Mouse (Mus musculus) forebrain, embryonic 16.5 days (tissue): ENCODE measurements at regions not wholly inside any gene's neighbourhood (a gene's known extent, or its start where the extent isn't known, plus 50 kb on each side); places are given as distances from the start of the nearest gene placed in this dataset.

Source experiments
- ATAC-seq: fragments of 200-750 bp; cut with Nextera tagmentation; 2 replicates; pipeline ENCODE4 v1.8.0; 2017; ENCODE audit warnings: mild to moderate bottlenecking, moderate library complexity
- H3K27ac ChIP-seq: fragments of 300-500 bp; sonication (generic); 2 replicates; pipeline ENCODE4 v1.5.1; 2014; ENCODE audit warnings: low read length, control low read depth
- H3K27me3 ChIP-seq: fragments of 300-500 bp; sonication (generic); replicated peaks from 2 replicates; pipeline ENCODE4 v1.6.1; 2014; ENCODE audit warnings: low read length; ENCODE audit not compliant: control insufficient read depth, insufficient read depth
- H3K36me3 ChIP-seq: fragments of 300-500 bp; sonication (generic); 2 replicates; pipeline ENCODE4 v1.6.1; 2014; ENCODE audit not compliant: control insufficient read depth, insufficient read depth
- H3K4me1 ChIP-seq: fragments of 300-500 bp; sonication (generic); replicated peaks from 2 replicates; pipeline ENCODE4 v1.6.1; 2014; ENCODE audit warnings: low read length; ENCODE audit not compliant: control insufficient read depth, insufficient read depth
- H3K4me2 ChIP-seq: fragments of 300-500 bp; sonication (generic); 2 replicates; pipeline ENCODE4 v1.6.1; 2014; ENCODE audit warnings: mild to moderate bottlenecking, low read length, control low read depth
- H3K4me3 ChIP-seq: fragments of 300-500 bp; sonication (generic); replicated peaks from 2 replicates; pipeline ENCODE4 v1.5.1; 2014; ENCODE audit warnings: mild to moderate bottlenecking, low read length, control low read depth
- H3K9ac ChIP-seq: fragments of 300-500 bp; sonication (generic); replicated peaks from 2 replicates; pipeline ENCODE4 v1.6.1; 2014; ENCODE audit warnings: low read depth, low read length, control low read depth
- H3K9me3 ChIP-seq: fragments of 300-500 bp; sonication (generic); 2 replicates; pipeline ENCODE4 v1.6.1; 2016; ENCODE audit warnings: low read length; ENCODE audit not compliant: control insufficient read depth
- WGBS: fragments of 180-500 bp; shearing (Covaris S2); extraction: QIAGEN DNeasy Blood & Tissue Kit; methylation state at CpG from one replicate; pipeline ENCODE4 v1.1.7; 2014; 5-methylcytosine and 5-hydroxymethylcytosine counted together

GRCm38 (mm10) chr1:90478839-90479238 is 123.9 kb upstream of the Cops8 start:
- Histone ChIP-seq H3K27ac (no peak overlapping the region), H3K9ac (no peak overlapping the region), H3K27me3 (no peaks in the 10 kb centered on the region), H3K36me3 (no peaks in the 10 kb centered on the region), H3K4me2 (no peak overlapping the region), H3K4me1 (peaks cover 11% of the 10 kb centered on the region), H3K4me3 (no peak overlapping the region), H3K9me3 (no peaks in the 10 kb centered on the region)
- ATAC-seq, result no peak
- 88% methylated on average over 2 of the region's 2 CpGs for WGBS

- Histone ChIP-seq H3K36me3 (no peaks in the 10 kb centered on the region), H3K9me3 (no peaks in the 10 kb centered on the region), H3K4me1 (0 out of 2 replicates have a peak, but pooled peaks cover under 1% of the 10 kb centered on the region), H3K4me3 (no peak overlapping the region), H3K27ac (no peak overlapping the region), H3K27me3 (no peaks in the 10 kb centered on the region), H3K4me2 (no peak overlapping the region), H3K9ac (no peak overlapping the region)
- ATAC-seq, result no peak
- 94% methylated on average over 5 of the region's 5 CpGs for whole genome bisulfite sequencing
These were observed 121.5 kb upstream of the Cops8 start for GRCm38 (mm10) chr1:90481247-90481646.

- 74% methylated on average over 5 of the region's 5 CpGs for WGBS
- H3K9me3 ChIP-seq, result no peaks in the 10 kb centered on the region
- ATAC-seq, result no peak
- no peak overlapping the region for H3K27ac ChIP-seq
- H3K36me3 ChIP-seq, result no peaks in the 10 kb centered on the region
- H3K4me3 ChIP-seq, result no peak overlapping the region
- H3K27me3 ChIP-seq, result no peaks in the 10 kb centered on the region
- 0 out of 2 replicates have a peak, but pooled peaks cover 3% of the 10 kb centered on the region for H3K4me1 ChIP-seq
- H3K4me2 ChIP-seq, result no peak overlapping the region
- H3K9ac ChIP-seq, result no peak overlapping the region
These were observed 121.1 kb upstream of the Cops8 start for GRCm38 (mm10) chr1:90481708-90482107.

GRCm38 (mm10) chr1:90486349-90486839 is 116.4 kb upstream of the Cops8 start:
- whole genome bisulfite sequencing, result 41% methylated on average over 11 of the region's 11 CpGs
- ATAC-seq, result peak; percentile 68; the same call in 1 of the 2 replicates

GRCm38 (mm10) chr1:90487886-90488285 is 114.9 kb upstream of the Cops8 start:
- 63% methylated on average over 2 of the region's 2 CpGs for WGBS
- H3K9me3 ChIP-seq, result no peaks in the 10 kb centered on the region
- no peak overlapping the region for H3K27ac ChIP-seq
- peaks cover 7% of the 10 kb centered on the region; the same call in 1 of the 2 replicates for H3K4me1 ChIP-seq
- no peaks in the 10 kb centered on the region for H3K36me3 ChIP-seq
- no peak overlapping the region for H3K4me3 ChIP-seq
- no peak overlapping the region for H3K4me2 ChIP-seq
- no peaks in the 10 kb centered on the region for H3K27me3 ChIP-seq
- H3K9ac ChIP-seq, result no peak overlapping the region
- no peak for ATAC-seq

More at GRCm38 (mm10) chr1:90486349-90486839, 116.4 kb upstream of the Cops8 start:
- no peaks in the 10 kb centered on the region for H3K9me3 ChIP-seq
- peaks cover 7% of the 10 kb centered on the region; the same call in 1 of the 2 replicates for H3K4me1 ChIP-seq
- H3K4me2 ChIP-seq, result no peak overlapping the region
- H3K9ac ChIP-seq, result no peak overlapping the region
- H3K4me3 ChIP-seq, result no peak overlapping the region
- no peaks in the 10 kb centered on the region for H3K36me3 ChIP-seq
- H3K27me3 ChIP-seq, result no peaks in the 10 kb centered on the region
- no peak overlapping the region for H3K27ac ChIP-seq

GRCm38 (mm10) chr1:90488991-90489390 is 113.8 kb upstream of the Cops8 start:
- no peak overlapping the region for H3K27ac ChIP-seq
- no peaks in the 10 kb centered on the region for H3K36me3 ChIP-seq
- H3K27me3 ChIP-seq, result no peaks in the 10 kb centered on the region
- H3K4me2 ChIP-seq, result no peak overlapping the region
- WGBS, result 73% methylated on average over 2 of the region's 2 CpGs
- H3K4me3 ChIP-seq, result no peak overlapping the region
- H3K9ac ChIP-seq, result no peak overlapping the region
- H3K9me3 ChIP-seq, result no peaks in the 10 kb centered on the region
- no peak for ATAC-seq
- peaks cover 7% of the 10 kb centered on the region; the same call in 1 of the 2 replicates for H3K4me1 ChIP-seq

GRCm38 (mm10) chr1:90490335-90490734 is 112.4 kb upstream of the Cops8 start:
- no peak overlapping the region for H3K9ac ChIP-seq
- H3K9me3 ChIP-seq, result no peaks in the 10 kb centered on the region
- H3K4me3 ChIP-seq, result no peak overlapping the region
- peaks cover 7% of the 10 kb centered on the region; the same call in 1 of the 2 replicates for H3K4me1 ChIP-seq
- ATAC-seq, result no peak
- no peaks in the 10 kb centered on the region for H3K27me3 ChIP-seq
- WGBS, result 95% methylated on average over 10 of the region's 10 CpGs
- no peak overlapping the region for H3K27ac ChIP-seq
- H3K4me2 ChIP-seq, result no peak overlapping the region
- no peaks in the 10 kb centered on the region for H3K36me3 ChIP-seq

- no peak overlapping the region for H3K9ac ChIP-seq
- no peaks in the 10 kb centered on the region for H3K9me3 ChIP-seq
- no peaks in the 10 kb centered on the region for H3K36me3 ChIP-seq
- WGBS, result 18% methylated on average over 7 of the region's 7 CpGs
- no peaks in the 10 kb centered on the region for H3K4me1 ChIP-seq
- H3K4me3 ChIP-seq, result no peak overlapping the region
- no peaks in the 10 kb centered on the region for H3K27me3 ChIP-seq
- ATAC-seq, result no peak
- no peak overlapping the region for H3K27ac ChIP-seq
- no peak overlapping the region for H3K4me2 ChIP-seq
These were observed 109.3 kb upstream of the Cops8 start for GRCm38 (mm10) chr1:90493481-90493880.

- no peak for ATAC-seq
- no peaks in the 10 kb centered on the region for H3K4me1 ChIP-seq
- no peak overlapping the region for H3K9ac ChIP-seq
- 0 out of 2 replicates have a peak, but pooled peaks cover 3% of the 10 kb centered on the region for H3K9me3 ChIP-seq
- H3K4me2 ChIP-seq, result no peak overlapping the region
- H3K27ac ChIP-seq, result no peak overlapping the region
- 76% methylated on average over 9 of the region's 9 CpGs for WGBS
- no peak overlapping the region for H3K4me3 ChIP-seq
- no peaks in the 10 kb centered on the region for H3K36me3 ChIP-seq
- no peaks in the 10 kb centered on the region for H3K27me3 ChIP-seq
These were observed 107.6 kb upstream of the Cops8 start for GRCm38 (mm10) chr1:90495174-90495573.

- no peak for ATAC-seq
- Histone ChIP-seq H3K27ac (no peak overlapping the region), H3K36me3 (no peaks in the 10 kb centered on the region), H3K9me3 (0 out of 2 replicates have a peak, but pooled peaks cover 3% of the 10 kb centered on the region), H3K4me2 (no peak overlapping the region), H3K9ac (no peak overlapping the region), H3K27me3 (no peaks in the 10 kb centered on the region), H3K4me1 (no peaks in the 10 kb centered on the region), H3K4me3 (no peak overlapping the region)
These were observed 105.2 kb upstream of the Cops8 start for GRCm38 (mm10) chr1:90497568-90497967.
